Mouse (Mus musculus) hindbrain, embryonic 12.5 days (tissue): ENCODE data around the gene Myo18b. TPM values are rescaled to one million over a fixed set of nuclear protein-coding genes. Genes with fewer than 3 reads are reported as not detected.
A peak's percentile ranks its signal among the peaks of the same experiment; 100 is the strongest.

Experiments used
- ATAC-seq: fragments of 200-750 bp; cut with Nextera tagmentation; 2 replicates; pipeline ENCODE4 v1.8.0; 2017; ENCODE audit warnings: moderate TSS enrichment; ENCODE audit not compliant: low FRiP score
- H3K27ac ChIP-seq: fragments of 300-500 bp; sonication (generic); 2 replicates; pipeline ENCODE4 v1.5.1; 2016; ENCODE audit warnings: mild to moderate bottlenecking
- H3K27me3 ChIP-seq: fragments of 300-500 bp; sonication (generic); 2 replicates; pipeline ENCODE4 v1.6.1; 2016; ENCODE audit warnings: mild to moderate bottlenecking
- H3K36me3 ChIP-seq: fragments of 300-500 bp; sonication (generic); 2 replicates; pipeline ENCODE4 v1.6.1; 2016; ENCODE audit warnings: mild to moderate bottlenecking
- H3K4me1 ChIP-seq: fragments of 300-500 bp; sonication (generic); 2 replicates; pipeline ENCODE4 v1.6.1; 2016
- H3K4me2 ChIP-seq: fragments of 300-500 bp; sonication (generic); replicated peaks from 2 replicates; pipeline ENCODE4 v1.6.1; 2016; ENCODE audit warnings: mild to moderate bottlenecking
- H3K4me3 ChIP-seq: fragments of 300-500 bp; sonication (generic); 2 replicates; pipeline ENCODE4 v1.5.1; 2016; ENCODE audit warnings: mild to moderate bottlenecking
- H3K9ac ChIP-seq: fragments of 300-500 bp; sonication (generic); 2 replicates; pipeline ENCODE4 v1.6.1; 2016; ENCODE audit warnings: mild to moderate bottlenecking, moderate library complexity
- H3K9me3 ChIP-seq: fragments of 300-500 bp; sonication (generic); replicated peaks from 2 replicates; pipeline ENCODE4 v1.6.1; 2016; ENCODE audit warnings: mild to moderate bottlenecking
- WGBS: fragments of 180-500 bp; shearing (Covaris S2); methylation state at CpG from one replicate; pipeline ENCODE4 v1.1.7; 2016; 5-methylcytosine and 5-hydroxymethylcytosine counted together
- polyA plus RNA-seq: library from polyadenylated mRNA; unstranded; fragments of >200 nt; fragmentation: Nextera tagmentation; extraction: Ambion mirVana; gene quantifications from 2 replicates; pipeline ENCODE4 v1.2.1, GENCODE M21; 2016

Myo18b gene
- polyA plus RNA-seq, 1 experiment from 2014 or later: 1.0 TPM

DNA sequence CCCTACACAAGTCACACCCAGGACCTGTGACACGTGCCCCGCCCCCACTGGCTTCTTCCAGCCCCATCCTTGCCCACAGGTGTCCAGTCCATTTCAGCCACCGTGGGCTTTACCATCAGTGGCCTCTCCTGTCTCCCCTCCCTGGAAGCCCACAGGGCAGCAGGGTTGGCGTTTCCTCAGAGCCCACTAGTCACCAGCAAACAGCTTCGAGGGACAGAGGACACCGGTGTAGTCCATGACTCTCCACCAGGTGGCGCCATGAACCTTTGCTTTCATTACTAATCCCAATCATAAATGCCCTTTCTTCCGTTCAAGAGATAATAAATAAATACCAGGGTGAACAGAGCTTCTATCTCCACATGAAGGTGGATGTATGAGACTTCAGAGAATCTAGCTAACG is 25.4 kb downstream of the Myo18b start:
- peaks cover 30% of the 10 kb centered on the region for H3K27me3 ChIP-seq

GRCm38 (mm10) chr5:112868620-112869019 is 27.5 kb downstream of the Myo18b start:
- WGBS: 88% methylated on average over 5 of the region's 5 CpGs

More for the DNA sequence above, 25.4 kb downstream of the Myo18b start:
- H3K36me3 ChIP-seq: no peaks in the 10 kb centered on the region
- H3K9me3 ChIP-seq: no peaks in the 10 kb centered on the region
- H3K4me2 ChIP-seq: no peak overlapping the region
- H3K4me3 ChIP-seq: no peak overlapping the region
- 19% methylated on average over 9 of the region's 9 CpGs for WGBS
- no peak overlapping the region for H3K27ac ChIP-seq
- no peaks in the 10 kb centered on the region for H3K4me1 ChIP-seq
- 0 out of 2 replicates have a peak, but pooled peaks have one; percentile 44 for ATAC-seq
- no peak overlapping the region for H3K9ac ChIP-seq

GRCm38 (mm10) chr5:112864719-112865367 is 31.3 kb downstream of the Myo18b start:
- ATAC-seq: peak; percentile 26; the same call in 1 of the 2 replicates
- Histone ChIP-seq H3K27ac (no peak overlapping the region), H3K27me3 (peaks cover 50% of the 10 kb centered on the region), H3K9me3 (no peaks in the 10 kb centered on the region), H3K4me3 (no peak overlapping the region), H3K4me1 (peaks cover 4% of the 10 kb centered on the region; the same call in 1 of the 2 replicates), H3K9ac (no peak overlapping the region), H3K36me3 (no peaks in the 10 kb centered on the region), H3K4me2 (no peak overlapping the region)
- 52% methylated on average over 4 of the region's 4 CpGs for WGBS

More at GRCm38 (mm10) chr5:112868620-112869019, 27.5 kb downstream of the Myo18b start:
- Histone ChIP-seq H3K4me1 (no peaks in the 10 kb centered on the region), H3K27me3 (peaks cover 39% of the 10 kb centered on the region), H3K9me3 (no peaks in the 10 kb centered on the region), H3K4me2 (no peak overlapping the region), H3K9ac (no peak overlapping the region), H3K36me3 (no peaks in the 10 kb centered on the region), H3K27ac (no peak overlapping the region), H3K4me3 (no peak overlapping the region)
- no peak for ATAC-seq

DNA sequence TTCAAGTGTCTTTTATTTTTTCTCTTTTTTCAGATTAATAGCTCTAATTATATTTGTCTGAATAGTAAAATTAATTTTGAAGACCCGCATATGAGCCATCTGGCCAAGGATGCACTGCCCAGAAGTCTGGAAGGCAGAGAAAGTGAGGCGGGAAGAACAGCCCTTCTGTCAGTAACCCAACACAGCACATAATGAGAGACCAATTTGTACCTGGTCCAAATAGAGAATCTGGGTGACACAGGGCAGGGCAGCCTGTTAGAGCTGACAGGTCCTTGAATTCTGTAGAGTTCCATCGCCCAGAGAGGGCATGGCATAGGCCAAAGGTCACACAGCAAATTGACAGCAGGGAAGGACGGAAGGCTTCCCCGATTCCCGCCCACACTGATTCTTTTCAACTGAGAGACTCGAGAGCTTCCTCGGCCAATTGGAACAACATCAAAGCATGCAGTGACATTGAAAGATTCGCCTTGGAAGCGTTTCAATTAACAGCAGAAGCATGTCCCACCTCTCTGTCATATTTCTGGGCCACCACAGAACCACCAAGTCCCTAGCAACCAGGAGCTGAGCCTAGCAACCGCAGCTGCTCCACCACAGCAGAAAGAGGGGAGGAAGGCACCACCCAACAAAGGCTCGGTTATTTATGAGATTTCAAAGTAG is 36.7 kb downstream of the Myo18b start:
- Histone ChIP-seq H3K4me1 (peaks cover 10% of the 10 kb centered on the region), H3K9ac (no peak overlapping the region), H3K9me3 (no peaks in the 10 kb centered on the region), H3K4me2 (no peak overlapping the region), H3K27me3 (peaks cover 45% of the 10 kb centered on the region), H3K4me3 (no peak overlapping the region), H3K27ac (no peak overlapping the region), H3K36me3 (no peaks in the 10 kb centered on the region)
- WGBS: 29% methylated on average over 12 of the region's 12 CpGs
- ATAC-seq: no peak; the same call in 1 of the 2 replicates

DNA sequence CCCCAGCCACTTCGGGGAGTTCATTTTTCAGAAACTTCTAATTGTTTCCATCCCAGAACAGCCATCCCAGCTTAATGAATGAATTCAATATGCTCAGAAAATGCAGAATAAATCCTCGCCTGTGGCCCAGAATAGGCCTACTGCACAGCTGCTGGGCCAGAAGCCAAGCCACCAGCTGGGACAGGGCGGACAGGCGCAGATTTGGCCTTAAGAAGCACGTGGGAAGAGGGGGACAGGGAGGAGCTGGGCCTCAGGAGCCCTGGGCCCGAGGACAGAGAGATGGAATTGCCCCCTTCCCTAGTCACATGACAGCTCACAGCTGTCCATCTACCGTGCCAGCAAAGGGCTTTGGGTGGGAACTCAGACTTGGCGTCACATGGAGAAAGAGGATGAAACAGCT is 43.0 kb downstream of the Myo18b start:
- no peaks in the 10 kb centered on the region for H3K36me3 ChIP-seq
- peak overlapping the region; percentile 76 for H3K27ac ChIP-seq
- 0 out of 2 replicates have a peak overlapping the region, but pooled peaks have one; percentile 8 for H3K9ac ChIP-seq
- H3K4me1 ChIP-seq: peaks cover 58% of the 10 kb centered on the region
- H3K4me2 ChIP-seq: no peak overlapping the region
- WGBS: 7% methylated on average over 8 of the region's 8 CpGs
- H3K27me3 ChIP-seq: peaks cover 33% of the 10 kb centered on the region
- no peak overlapping the region for H3K4me3 ChIP-seq
- H3K9me3 ChIP-seq: no peaks in the 10 kb centered on the region
- ATAC-seq: peak; percentile 75

- Histone ChIP-seq H3K9me3 (no peaks in the 10 kb centered on the region), H3K27me3 (peaks cover 38% of the 10 kb centered on the region), H3K4me2 (no peak overlapping the region), H3K27ac (peak overlapping the region; percentile 78), H3K4me1 (peaks cover 64% of the 10 kb centered on the region), H3K9ac (no peak overlapping the region), H3K36me3 (no peaks in the 10 kb centered on the region), H3K4me3 (no peak overlapping the region)
- ATAC-seq: peak; percentile 30; the same call in 1 of the 2 replicates
- WGBS: 4% methylated on average over 5 of the region's 5 CpGs
Measured at GRCm38 (mm10) chr5:112851389-112851788, 44.8 kb downstream of the Myo18b start.

GRCm38 (mm10) chr5:112848586-112849280 is 47.4 kb downstream of the Myo18b start:
- H3K36me3 ChIP-seq: no peaks in the 10 kb centered on the region
- H3K4me1 ChIP-seq: peaks cover 74% of the 10 kb centered on the region
- H3K9me3 ChIP-seq: no peaks in the 10 kb centered on the region
- H3K4me2 ChIP-seq: peak overlapping the region; percentile 39
- 4% methylated on average over 16 of the region's 16 CpGs for WGBS
- H3K27ac ChIP-seq: no peak overlapping the region
- H3K4me3 ChIP-seq: no peak overlapping the region
- ATAC-seq: no peak
- H3K27me3 ChIP-seq: peaks cover 30% of the 10 kb centered on the region
- H3K9ac ChIP-seq: no peak overlapping the region

GRCm38 (mm10) chr5:112847985-112848542 is 48.1 kb downstream of the Myo18b start:
- Histone ChIP-seq H3K4me2 (peak overlapping the region; percentile 39), H3K36me3 (no peaks in the 10 kb centered on the region), H3K9ac (no peak overlapping the region), H3K27me3 (peaks cover 30% of the 10 kb centered on the region), H3K27ac (no peak overlapping the region), H3K9me3 (no peaks in the 10 kb centered on the region), H3K4me1 (peaks cover 74% of the 10 kb centered on the region), H3K4me3 (no peak overlapping the region)
- no peak for ATAC-seq
- 7% methylated on average over 24 of the region's 25 CpGs for WGBS

DNA sequence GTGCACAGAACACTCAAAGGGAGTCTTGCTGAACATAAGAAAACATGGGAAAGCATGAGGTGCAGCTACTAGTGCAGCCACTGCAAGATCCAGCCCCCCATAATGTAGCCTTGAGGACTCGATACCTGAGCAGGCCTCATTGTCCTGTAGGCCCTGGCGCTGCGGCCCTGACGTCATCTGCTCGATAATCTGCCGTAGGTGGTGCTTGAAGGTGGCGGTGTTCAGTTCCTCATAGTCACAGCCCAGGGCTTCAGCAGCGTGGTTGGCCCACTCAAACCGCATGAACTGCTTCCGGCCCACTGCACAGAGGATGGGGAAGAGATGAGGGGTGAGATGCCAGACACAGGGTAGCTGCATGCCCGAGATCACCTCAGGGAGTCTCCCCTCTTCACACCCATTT is 50.0 kb downstream of the Myo18b start:
- Histone ChIP-seq H3K4me3 (no peak overlapping the region), H3K36me3 (no peaks in the 10 kb centered on the region), H3K27me3 (peaks cover 30% of the 10 kb centered on the region), H3K4me1 (peaks cover 64% of the 10 kb centered on the region), H3K27ac (no peak overlapping the region), H3K4me2 (no peak overlapping the region), H3K9me3 (no peaks in the 10 kb centered on the region), H3K9ac (no peak overlapping the region)
- WGBS: 84% methylated on average over 11 of the region's 11 CpGs
- ATAC-seq: no peak

DNA sequence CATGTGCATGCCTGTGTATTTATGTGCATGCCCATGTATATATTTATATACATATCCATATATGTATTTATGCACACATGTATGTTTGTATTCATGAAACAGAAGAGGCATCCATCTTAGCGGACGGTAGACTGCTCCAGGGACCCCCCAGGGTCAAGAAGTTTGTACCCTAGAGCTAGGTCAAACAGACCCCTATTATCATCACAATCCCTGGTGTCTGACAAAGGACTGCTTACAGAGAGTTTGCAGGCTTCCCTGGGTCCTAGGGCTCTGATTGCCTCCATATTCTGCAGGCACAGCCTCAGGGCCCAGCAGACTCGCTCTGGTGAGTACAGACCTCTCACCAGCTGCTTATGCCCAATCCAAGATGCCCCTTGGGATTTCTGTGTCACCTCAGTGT is 51.7 kb downstream of the Myo18b start:
- Histone ChIP-seq H3K27me3 (peaks cover 24% of the 10 kb centered on the region), H3K36me3 (no peaks in the 10 kb centered on the region), H3K27ac (peak overlapping the region; percentile 85), H3K4me3 (no peak overlapping the region), H3K4me2 (no peak overlapping the region), H3K4me1 (peaks cover 47% of the 10 kb centered on the region), H3K9me3 (no peaks in the 10 kb centered on the region), H3K9ac (no peak overlapping the region)
- ATAC-seq: no peak
- 37% methylated on average over 3 of the region's 3 CpGs for WGBS

DNA sequence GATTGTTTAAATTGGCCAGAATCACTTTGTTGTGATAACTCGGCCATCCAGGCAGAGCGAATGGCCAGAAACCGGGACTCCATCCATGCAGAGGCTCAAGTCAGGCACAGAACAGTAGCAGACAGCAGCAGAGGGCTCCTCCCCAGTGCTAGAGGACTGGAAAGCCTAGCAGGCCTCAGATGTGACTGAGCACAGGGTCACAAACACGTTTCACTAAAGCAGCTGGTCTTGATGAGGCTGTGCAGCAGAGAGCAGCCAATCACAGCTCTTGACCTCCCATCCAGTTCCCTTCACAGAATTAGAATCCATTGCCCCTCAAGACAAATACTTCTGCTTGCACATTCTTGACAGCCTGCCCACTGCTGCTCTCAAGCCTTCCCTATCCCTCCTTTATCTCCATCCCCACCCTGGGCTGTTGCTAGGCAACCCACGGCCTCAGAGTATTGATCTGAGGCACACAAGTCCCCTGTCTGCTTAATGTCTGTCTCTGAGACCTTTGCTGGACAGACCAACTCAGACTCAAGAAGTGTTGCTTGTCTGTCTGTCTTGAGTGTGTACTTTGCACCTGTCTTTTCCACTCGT is 52.4 kb downstream of the Myo18b start:
- Histone ChIP-seq H3K9ac (no peak overlapping the region), H3K36me3 (no peaks in the 10 kb centered on the region), H3K4me3 (no peak overlapping the region), H3K27ac (peak overlapping the region; percentile 85), H3K4me1 (peaks cover 40% of the 10 kb centered on the region), H3K27me3 (peaks cover 19% of the 10 kb centered on the region; the same call in 1 of the 2 replicates), H3K9me3 (no peaks in the 10 kb centered on the region), H3K4me2 (no peak overlapping the region)
- WGBS: 39% methylated on average over 6 of the region's 6 CpGs
- ATAC-seq: peak; percentile 79

- H3K9me3 ChIP-seq: no peaks in the 10 kb centered on the region
- no peak overlapping the region for H3K4me3 ChIP-seq
- no peak overlapping the region for H3K27ac ChIP-seq
- H3K36me3 ChIP-seq: no peaks in the 10 kb centered on the region
- no peak for ATAC-seq
- H3K4me2 ChIP-seq: no peak overlapping the region
- 91% methylated on average over 5 of the region's 5 CpGs for WGBS
- no peak overlapping the region for H3K9ac ChIP-seq
- 0 out of 2 replicates have a peak, but pooled peaks cover 9% of the 10 kb centered on the region for H3K27me3 ChIP-seq
- H3K4me1 ChIP-seq: peaks cover 29% of the 10 kb centered on the region
Measured at GRCm38 (mm10) chr5:112842696-112843095, 53.5 kb downstream of the Myo18b start.
